Mouse (Mus musculus): ENCODE results near the gene Tbx15.

DNA sequence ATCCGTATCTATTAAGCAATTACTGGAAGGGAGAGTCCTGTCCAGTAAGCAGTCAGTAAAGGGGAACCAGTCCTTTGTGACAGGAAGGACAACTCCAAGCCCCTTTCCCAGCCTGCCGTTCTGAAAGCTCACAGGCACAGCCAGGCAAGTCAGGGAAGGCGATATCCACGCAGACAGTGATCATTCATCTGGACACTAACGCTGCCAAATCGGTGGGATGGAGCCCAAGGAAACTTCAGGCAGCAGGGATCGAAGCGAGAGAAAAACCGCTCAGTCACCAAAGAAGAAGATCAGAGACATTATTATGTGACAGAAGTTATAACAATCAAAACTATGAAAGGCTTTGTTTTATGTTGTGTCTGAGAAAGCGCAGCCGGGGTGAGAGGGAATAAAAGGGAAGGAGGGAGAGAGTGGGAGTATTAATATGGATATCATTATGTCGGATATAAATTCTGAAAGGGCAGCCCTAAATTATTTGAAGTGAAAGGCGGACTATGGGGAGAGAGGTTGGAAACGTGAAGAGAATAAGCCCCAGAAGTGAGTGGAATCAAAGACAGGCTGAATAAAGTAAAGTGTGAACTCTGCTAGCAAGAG is 29.0 kb upstream of the Tbx15 start:
- TF ChIP-seq CTCF (IDR thresholded peaks at IDR 0.05; ENCODE audit: control insufficient read depth, insufficient read depth, low read length) (no peak), POLR2A (IDR thresholded peaks at IDR 0.05; ENCODE audit: borderline replicate concordance, control insufficient read depth, low read depth, low read length) (no peak)

Data from bone marrow, adult 2 months (tissue).